Mouse (Mus musculus) layer of hippocampus, postnatal 25 days (tissue): ENCODE results near the gene G530012D18Rik. TPM values are rescaled to one million over a fixed set of nuclear protein-coding genes. Genes with fewer than 3 reads are reported as not detected.
"Not testable (repeated sequence)": the region's sequence is repeated elsewhere in the genome, so short reads cannot be mapped to it uniquely, and the experiment has no call there.

ENCODE experiments used
- DNase-seq, 2 experiments: peaks; one replicate each; pipeline ENCODE4 v3.0.0; 2022; ENCODE audit warnings: mixed read lengths in 2 of 2, low spot score in 1 of 2; ENCODE audit errors: extremely low spot score in 1 of 2
- total RNA-seq, 2 experiments: library from RNA; stranded (reverse); gene quantifications; 2 replicates each; pipeline ENCODE4 v1.2.3; 2021

The G530012D18Rik gene
- total RNA-seq, 2 experiments from 2014 or later: not detected

- not testable (repeated sequence) for DNase-seq
Measured at GRCm38 (mm10) chr1:85615096-85615495, 39.6 kb downstream of the G530012D18Rik start.

- DNase-seq: not testable (repeated sequence)
Measured at GRCm38 (mm10) chr1:85615819-85616218, 40.3 kb downstream of the G530012D18Rik start.

DNA sequence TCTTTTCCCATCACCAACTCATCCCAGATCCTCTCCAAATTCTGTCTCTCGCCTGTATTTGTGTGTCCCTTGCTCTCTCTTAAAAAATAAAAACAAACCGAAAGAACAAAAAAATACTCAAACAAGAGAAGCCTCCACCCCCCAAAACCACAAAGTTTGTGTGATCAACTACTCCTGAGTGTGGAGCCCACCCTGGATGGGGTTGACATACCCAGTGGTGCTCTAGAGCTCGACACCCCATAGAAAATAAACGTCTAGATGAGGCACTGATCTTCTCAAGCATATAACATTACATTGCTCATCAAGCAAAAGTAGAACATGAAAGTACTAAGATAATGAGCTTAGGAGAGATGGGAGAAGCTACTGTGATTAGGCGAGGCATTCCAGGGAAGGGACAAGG, 41.7 kb downstream of the G530012D18Rik start:
- DNase-seq: not testable (repeated sequence)

DNA sequence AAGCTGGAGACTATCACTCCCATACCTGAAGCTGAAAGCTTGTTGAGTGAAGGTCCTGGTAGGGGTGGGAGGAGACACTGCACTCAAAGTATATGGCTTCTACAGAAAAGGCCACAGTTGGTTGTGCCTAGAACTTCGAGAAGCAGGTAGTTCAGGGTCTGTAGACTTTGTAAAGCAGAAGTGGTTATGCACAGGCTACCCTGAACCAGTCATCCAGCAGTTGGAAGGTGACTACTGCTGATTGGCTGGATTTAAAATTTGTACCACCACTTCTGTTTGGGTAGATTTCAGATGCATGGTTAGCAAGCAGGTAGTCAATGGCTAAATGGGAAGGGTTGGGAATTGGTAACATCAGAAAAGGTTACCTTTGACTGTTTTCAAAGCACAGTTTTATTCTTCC, 43.2 kb downstream of the G530012D18Rik start:
- DNase-seq: not testable (repeated sequence)

Other genes with a start within 250 kb of the G530012D18Rik start
- 1 to 10 TPM in 1 of 2 experiments, under 1 TPM in 1; 0.81 to 1.2 TPM for gene Sp110, start 23.1 kb downstream of the G530012D18Rik start, total RNA-seq
- under 1 TPM; 0.17 to 0.45 TPM for gene Sp140, start 24.7 kb downstream of the G530012D18Rik start, total RNA-seq
- gene Sp100, start 74.3 kb downstream of the G530012D18Rik start, total RNA-seq: 1 to 10 TPM; 1.1 to 1.7 TPM
- under 1 TPM; 0.44 to 0.75 TPM for gene A630001G21Rik, start 203.0 kb downstream of the G530012D18Rik start, total RNA-seq
- gene Cab39, start 217.8 kb downstream of the G530012D18Rik start, total RNA-seq: 100 to 1,000 TPM; 149 to 151 TPM